Mouse (Mus musculus) heart, postnatal 0 days (tissue): ENCODE data around the gene Mpig6b. TPM values are rescaled to one million over a fixed set of nuclear protein-coding genes. Genes with fewer than 3 reads are reported as not detected.

Source experiments
- ATAC-seq: fragments of 200-750 bp; cut with Nextera tagmentation; 2 replicates; pipeline ENCODE4 v1.8.0; 2017; ENCODE audit warnings: low read depth, moderate number of reproducible peaks, moderate library complexity; ENCODE audit not compliant: insufficient read depth
- DNase-seq: peaks from one replicate; pipeline ENCODE4 v3.0.0-alpha.2; 2016; ENCODE audit warnings: low spot score
- H3K27ac ChIP-seq: fragments of 300-500 bp; sonication (generic); 2 replicates; pipeline ENCODE4 v1.5.1; 2014; ENCODE audit warnings: low read depth, mild to moderate bottlenecking
- H3K27me3 ChIP-seq: fragments of 300-500 bp; sonication (generic); 2 replicates; pipeline ENCODE4 v1.6.1; 2014; ENCODE audit warnings: low read length, mixed read lengths; ENCODE audit not compliant: control insufficient read depth, insufficient read depth
- H3K36me3 ChIP-seq: fragments of 300-500 bp; sonication (generic); replicated peaks from 2 replicates; pipeline ENCODE4 v1.6.1; 2014; ENCODE audit warnings: low read length, mixed read lengths; ENCODE audit not compliant: control insufficient read depth, insufficient read depth
- H3K4me1 ChIP-seq: fragments of 300-500 bp; sonication (generic); 2 replicates; pipeline ENCODE4 v1.6.1; 2014; ENCODE audit warnings: antibody characterized with exemption; ENCODE audit not compliant: control insufficient read depth, insufficient read depth
- H3K4me2 ChIP-seq: fragments of 300-500 bp; sonication (generic); 2 replicates; pipeline ENCODE4 v1.6.1; 2014; ENCODE audit warnings: low read depth, mild to moderate bottlenecking, low read length, moderate library complexity
- H3K4me3 ChIP-seq: fragments of 300-500 bp; sonication (generic); 2 replicates; pipeline ENCODE4 v1.5.1; 2014; ENCODE audit warnings: low read depth, low read length
- H3K9ac ChIP-seq: fragments of 300-500 bp; sonication (generic); replicated peaks from 2 replicates; pipeline ENCODE4 v1.6.1; 2014; ENCODE audit warnings: low read depth, low read length, mixed read lengths
- H3K9me3 ChIP-seq: fragments of 300-500 bp; sonication (generic); replicated peaks from 2 replicates; pipeline ENCODE4 v1.6.1; 2016; ENCODE audit warnings: low read length; ENCODE audit not compliant: control insufficient read depth
- CTCF ChIP-seq: IDR thresholded peaks from 2 replicates; pipeline ENCODE4 v1.5.1; 2016; ENCODE audit warnings: antibody characterized with exemption, control low read depth, low read depth
- EP300 ChIP-seq: IDR thresholded peaks from 2 replicates; pipeline ENCODE4 v1.6.1; 2016; ENCODE audit warnings: antibody characterized with exemption, low read depth
- WGBS: fragments of 180-500 bp; shearing (Covaris S2); extraction: QIAGEN DNeasy Blood & Tissue Kit; methylation state at CpG from one replicate; pipeline ENCODE4 v1.1.7; 2014; 5-methylcytosine and 5-hydroxymethylcytosine counted together
- polyA plus RNA-seq: library from polyadenylated mRNA; unstranded; fragments of >200 nt; fragmentation: Nextera tagmentation; extraction: Ambion mirVana; gene quantifications from 2 replicates; pipeline ENCODE4 v1.2.1, GENCODE M21; 2015
- total RNA-seq: library from RNA; depleted of rRNA; stranded (reverse); fragments of >200 nt; gene quantifications from 2 replicates; pipeline ENCODE4 v1.2.3, GENCODE M21; 2014; ENCODE audit warnings: low replicate concordance; rRNA removed

Mpig6b gene
- 0.15 TPM in 1 of 2 replicates, not detected in the other for total RNA-seq
- polyA plus RNA-seq: 0.15 and 0.16 TPM in 2 replicates

GRCm38 (mm10) chr17:35066084-35066483 lies at the start of gene Mpig6b:
TSS of gene Mpig6b (minus strand) at chr17:35066184.
- DNase-seq: no peak
- H3K27ac ChIP-seq: no peak within 1 kb of the TSS
- WGBS: 51% methylated on average over 10 of the region's 10 CpGs
- peak within 1 kb of the TSS; percentile 28 for H3K4me3 ChIP-seq
- TF ChIP-seq EP300 (no peak), CTCF (no peak)
- peaks cover 16% of the 10 kb centered on the region for H3K36me3 ChIP-seq
- H3K27me3 ChIP-seq: peaks cover 44% of the 10 kb centered on the region
- no peak for ATAC-seq
- H3K9ac ChIP-seq: no peak within 1 kb of the TSS
- H3K4me1 ChIP-seq: peaks cover 10% of the 10 kb centered on the region
- H3K4me2 ChIP-seq: peak within 1 kb of the TSS; percentile 53
- no peaks in the 10 kb centered on the region for H3K9me3 ChIP-seq

DNA sequence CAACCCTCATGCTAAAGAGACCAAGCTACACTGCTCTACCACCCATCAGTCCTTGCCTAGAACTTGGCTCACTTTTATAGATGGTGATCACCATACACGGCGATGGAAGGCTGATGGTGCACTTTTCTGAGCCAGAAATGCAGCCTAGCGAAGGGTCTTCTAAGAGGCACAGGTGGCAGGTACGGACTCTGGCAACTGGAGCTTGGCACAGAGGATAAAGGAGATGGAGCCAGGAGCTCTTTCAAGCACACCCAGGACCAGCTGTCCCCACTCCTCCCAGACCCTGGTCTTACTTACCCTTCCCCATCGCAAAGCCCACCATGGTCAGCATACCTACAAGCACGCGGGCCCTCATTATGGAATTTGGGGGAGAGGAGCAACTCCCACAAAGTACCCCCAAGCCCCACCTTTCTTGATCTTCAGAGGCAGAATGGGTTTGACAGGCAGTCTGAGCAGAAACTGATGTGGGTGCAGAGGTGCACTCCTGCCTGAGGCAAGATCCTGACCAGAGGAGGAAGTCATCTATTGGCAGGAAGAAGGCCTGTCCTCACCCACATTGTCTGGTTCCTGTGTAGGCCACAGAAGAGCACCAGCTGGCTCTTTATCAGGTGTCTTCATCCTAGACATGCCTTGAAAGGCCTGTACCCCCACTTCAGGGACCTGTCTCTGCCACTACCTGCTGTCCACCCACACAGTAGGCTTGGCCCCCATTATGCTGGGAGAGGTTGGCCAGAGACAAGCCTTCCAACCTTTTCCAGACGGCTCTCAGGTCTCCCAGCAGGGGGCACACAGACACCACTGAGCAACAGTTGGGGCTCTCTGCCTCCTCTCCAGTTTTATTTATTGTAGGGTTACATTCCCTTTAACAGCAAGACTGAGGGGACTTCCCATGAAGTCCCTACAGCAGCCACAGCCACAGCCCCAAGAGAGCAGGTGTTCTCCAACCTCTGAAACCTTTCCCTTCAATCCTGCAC lies 49.3 kb upstream of the Mpig6b start, which contains the start of gene Ly6g5b:
Ly6g5b (minus strand) TSS at position 383 of the 974 bp plus-strand sequence.
- H3K4me1 ChIP-seq: no peaks in the 10 kb centered on the region
- TF ChIP-seq EP300 (no peak), CTCF (peak; percentile 43)
- no peaks in the 10 kb centered on the region for H3K9me3 ChIP-seq
- ATAC-seq (no peak), DNase-seq (no peak)
- H3K4me3 ChIP-seq: no peak within 1 kb of the TSS
- no peak within 1 kb of the TSS for H3K9ac ChIP-seq
- no peak within 1 kb of the TSS for H3K4me2 ChIP-seq
- no peaks in the 10 kb centered on the region for H3K27me3 ChIP-seq
- no peak within 1 kb of the TSS for H3K27ac ChIP-seq
- peaks cover 47% of the 10 kb centered on the region for H3K36me3 ChIP-seq
- 87% methylated on average over 8 of the region's 8 CpGs for whole genome bisulfite sequencing

- peak; percentile 33 for DNase-seq
- peak overlapping the region; percentile 49 for H3K27ac ChIP-seq
Measured at GRCm38 (mm10) chr17:35111774-35112173, 45.8 kb upstream of the Mpig6b start.

GRCm38 (mm10) chr17:35108097-35108496 lies 42.1 kb upstream of the Mpig6b start, which contains the start of gene Ly6g5c:
TSS of gene Ly6g5c (plus strand) at chr17:35108279.
- Histone ChIP-seq H3K27me3 (no peaks in the 10 kb centered on the region), H3K4me3 (no peak within 1 kb of the TSS), H3K4me1 (no peaks in the 10 kb centered on the region), H3K4me2 (no peak within 1 kb of the TSS), H3K36me3 (peaks cover 14% of the 10 kb centered on the region; the same call in 1 of the 2 replicates), H3K9me3 (no peaks in the 10 kb centered on the region), H3K9ac (no peak within 1 kb of the TSS), H3K27ac (no peak within 1 kb of the TSS)
- ATAC-seq (no peak), DNase-seq (no peak)
- WGBS: 81% methylated on average over 6 of the region's 6 CpGs
- no peak for TF ChIP-seq CTCF
- no peak for TF ChIP-seq EP300

More at GRCm38 (mm10) chr17:35111774-35112173, 45.8 kb upstream of the Mpig6b start:
- ATAC-seq: peak; percentile 25; the same call in 1 of the 2 replicates
- peak overlapping the region; percentile 41 for H3K4me2 ChIP-seq
- no peaks in the 10 kb centered on the region for H3K4me1 ChIP-seq
- no peak for TF ChIP-seq CTCF
- no peak for TF ChIP-seq EP300
- no peaks in the 10 kb centered on the region for H3K27me3 ChIP-seq
- 61% methylated on average over 9 of the region's 9 CpGs for WGBS
- peaks cover 23% of the 10 kb centered on the region for H3K36me3 ChIP-seq
- no peak overlapping the region for H3K4me3 ChIP-seq
- no peaks in the 10 kb centered on the region for H3K9me3 ChIP-seq
- H3K9ac ChIP-seq: no peak overlapping the region

GRCm38 (mm10) chr17:35106522-35106921 lies 40.5 kb upstream of the Mpig6b start:
- Histone ChIP-seq H3K9me3 (no peaks in the 10 kb centered on the region), H3K9ac (no peak overlapping the region), H3K4me1 (no peaks in the 10 kb centered on the region), H3K27ac (no peak overlapping the region), H3K27me3 (no peaks in the 10 kb centered on the region), H3K4me2 (no peak overlapping the region), H3K36me3 (peaks cover 29% of the 10 kb centered on the region), H3K4me3 (no peak overlapping the region)
- TF ChIP-seq CTCF (peak; percentile 11; the same call in 1 of the 2 replicates), EP300 (no peak)
- DNase-seq (no peak), ATAC-seq (no peak)
- 58% methylated on average over 3 of the region's 3 CpGs for WGBS
